Mouse (Mus musculus) mesoderm, embryonic 11.5 days (tissue): ENCODE measurements at regions not wholly inside any gene's neighbourhood (a gene's known extent, or its start where the extent isn't known, plus 50 kb on each side); places are given as distances from the start of the nearest gene placed in this dataset.

Experiments
- DNase-seq: peaks from one replicate; pipeline ENCODE4 v3.0.0-alpha.2; 2012; ENCODE audit warnings: low read depth, low spot score

DNA sequence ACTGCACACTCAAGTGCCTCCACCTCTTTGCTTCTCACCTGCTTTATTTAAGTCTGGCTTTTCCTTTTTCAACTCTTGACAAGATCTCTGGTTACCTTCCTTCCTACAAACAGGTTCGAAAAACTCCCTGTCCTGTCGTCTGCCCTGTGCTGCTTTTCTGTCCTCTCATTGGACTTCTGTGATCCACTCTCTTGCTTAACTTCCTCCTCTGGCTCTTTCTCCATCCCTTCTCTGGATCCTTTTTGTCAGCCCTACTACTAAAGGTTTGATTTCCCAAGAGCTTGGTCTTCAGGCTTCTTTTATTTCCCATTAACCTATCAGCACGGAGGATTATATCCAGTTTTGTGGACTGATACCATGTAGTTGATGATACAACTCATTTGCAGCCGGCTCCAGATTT lies 149.8 kb downstream of the Satb1 start:
- no peak for DNase-seq

DNA sequence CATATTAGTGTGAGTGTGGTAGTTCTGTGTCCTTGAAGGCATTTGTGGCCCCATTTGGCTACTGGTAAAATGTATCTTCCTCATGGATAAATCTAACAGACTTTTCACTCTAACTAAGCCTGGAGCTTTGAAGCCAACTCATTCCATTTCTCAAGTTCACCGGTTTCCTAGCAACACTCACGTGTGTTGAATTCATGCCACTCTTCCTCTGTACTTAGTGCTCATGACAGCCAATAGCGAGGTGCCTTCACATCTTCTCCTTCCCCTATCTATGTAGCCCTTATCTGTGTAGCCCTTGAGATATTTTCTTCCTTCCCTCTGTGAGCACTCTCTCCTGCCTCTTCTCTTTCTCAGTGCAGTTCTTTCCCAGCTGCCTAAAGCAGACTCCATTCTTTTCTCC lies 150.7 kb downstream of the Satb1 start:
- no peak for DNase-seq

DNA sequence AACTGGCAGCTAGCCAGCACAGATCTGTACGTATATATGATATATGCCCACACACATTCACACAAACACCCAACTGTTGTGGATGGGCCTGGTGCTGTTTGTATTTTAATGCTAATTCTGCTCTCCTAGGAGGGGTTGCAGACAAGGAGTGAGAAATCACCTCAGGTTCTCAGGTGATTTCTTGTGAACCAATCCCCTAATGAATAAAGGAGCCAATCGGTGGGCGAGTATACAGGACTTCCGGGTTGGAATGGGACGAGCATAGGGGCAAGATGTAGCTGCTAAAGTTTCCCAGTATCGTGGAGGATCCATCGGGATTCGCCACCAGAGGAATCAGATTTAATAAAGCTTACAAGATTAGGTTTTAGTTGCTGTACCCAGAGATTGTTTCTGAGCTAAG lies 155.6 kb downstream of the Satb1 start:
- DNase-seq, result no peak

DNA sequence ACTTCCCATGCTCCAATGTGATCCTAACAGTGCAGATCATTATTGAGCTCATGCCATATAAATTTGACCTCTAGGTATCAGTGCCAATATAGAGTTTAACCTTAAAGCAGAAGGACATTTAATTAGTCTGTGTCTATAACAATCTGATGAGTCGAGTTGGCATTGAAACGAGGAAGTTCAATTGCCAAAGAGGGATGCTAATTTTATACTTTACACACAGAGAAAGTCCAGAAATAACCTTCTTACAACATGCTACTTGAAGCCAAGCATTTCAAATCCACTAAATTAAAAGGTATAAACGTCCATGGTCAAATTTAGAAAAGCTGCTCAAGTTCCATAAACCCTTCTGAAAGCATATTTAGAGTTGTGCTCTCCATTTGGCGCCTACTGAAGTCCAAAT lies 174.7 kb downstream of the Satb1 start:
- no peak for DNase-seq

DNA sequence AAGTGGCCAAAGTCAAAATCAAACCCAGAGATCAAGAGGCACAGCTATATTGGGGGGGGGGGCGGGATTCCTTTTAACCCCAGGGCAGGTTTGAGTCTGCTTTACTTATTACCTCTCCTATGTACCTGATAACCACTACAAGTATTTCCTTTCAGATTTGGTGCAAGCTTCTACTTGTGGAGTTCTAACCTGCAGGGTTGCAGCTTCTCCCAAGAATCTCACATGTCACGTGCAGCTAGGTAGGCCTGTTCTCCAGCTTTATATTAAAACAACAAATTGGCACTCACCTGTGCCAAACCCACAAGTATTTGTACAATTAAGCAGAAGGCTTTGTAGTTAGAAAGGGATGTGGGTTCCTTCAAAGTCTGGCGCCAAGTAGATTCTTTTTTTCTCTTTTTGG lies 179.2 kb downstream of the Satb1 start:
- no peak for DNase-seq

DNA sequence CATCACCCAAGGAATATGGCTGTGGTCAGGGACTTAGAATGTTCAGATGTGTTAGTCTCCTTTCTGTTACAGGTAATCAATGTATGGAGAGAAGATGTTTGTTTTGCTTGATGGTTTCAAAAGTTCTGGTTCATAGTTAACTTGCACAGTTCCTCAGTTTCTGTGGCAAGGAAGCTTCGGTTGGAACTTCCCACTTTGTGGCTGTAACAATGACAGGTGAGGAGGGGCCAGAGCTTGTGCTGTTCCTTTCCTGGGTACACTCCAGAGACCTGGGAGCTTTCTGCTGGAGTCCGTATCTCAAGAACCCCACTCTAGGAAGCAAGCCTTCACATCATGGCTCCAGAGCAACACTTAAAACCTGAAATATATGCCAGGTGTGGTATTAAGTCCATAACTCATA lies 181.2 kb downstream of the Satb1 start:
- no peak for DNase-seq

DNA sequence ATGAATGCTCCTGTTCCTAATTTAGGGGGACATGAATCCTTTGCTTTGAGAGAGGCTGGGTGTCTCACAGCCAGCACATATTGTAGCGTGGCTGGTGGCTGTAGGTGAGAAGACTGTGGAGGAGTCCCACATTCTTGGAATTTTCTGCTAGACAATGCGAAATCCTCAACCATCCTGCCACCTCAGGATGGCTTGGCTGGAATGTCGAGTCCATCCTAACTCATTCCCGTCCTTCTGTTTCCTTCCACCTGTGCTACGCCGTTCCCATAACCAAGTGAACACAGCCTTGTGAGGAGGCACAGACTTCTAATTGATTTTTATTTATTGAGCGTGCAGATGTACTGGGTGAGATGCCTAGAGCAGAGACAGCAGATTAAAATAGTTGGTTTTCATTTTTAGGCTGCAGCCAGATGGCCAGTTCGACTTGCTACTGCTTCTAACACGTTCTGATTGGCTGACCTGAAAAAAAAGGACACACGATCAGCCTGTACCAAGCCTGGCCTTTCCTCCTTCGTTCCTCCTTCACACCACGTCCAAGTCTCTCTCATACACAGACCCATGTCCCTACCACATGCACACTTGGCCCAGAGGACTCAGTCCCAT lies 183.8 kb downstream of the Satb1 start:
- no peak for DNase-seq

DNA sequence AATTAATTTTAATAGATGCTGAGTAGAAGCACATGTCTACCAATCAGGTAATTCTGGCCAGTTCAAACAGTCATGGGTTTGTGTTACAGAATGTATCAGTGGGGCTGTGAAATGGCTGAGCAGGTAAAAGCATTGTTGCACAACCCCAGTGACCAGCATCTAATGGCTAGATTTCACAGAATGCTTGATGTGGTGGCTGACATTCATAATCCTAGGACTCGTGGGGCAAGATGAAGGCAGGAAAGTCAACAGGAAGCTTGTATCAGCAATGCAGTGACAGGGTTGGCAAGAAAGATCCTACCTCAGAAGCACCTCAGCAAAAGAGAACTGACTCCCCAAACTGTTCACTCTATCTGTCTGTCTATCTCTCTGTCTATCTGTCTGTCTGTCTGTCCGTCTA lies 186.7 kb downstream of the Satb1 start:
- DNase-seq, result no peak

DNA sequence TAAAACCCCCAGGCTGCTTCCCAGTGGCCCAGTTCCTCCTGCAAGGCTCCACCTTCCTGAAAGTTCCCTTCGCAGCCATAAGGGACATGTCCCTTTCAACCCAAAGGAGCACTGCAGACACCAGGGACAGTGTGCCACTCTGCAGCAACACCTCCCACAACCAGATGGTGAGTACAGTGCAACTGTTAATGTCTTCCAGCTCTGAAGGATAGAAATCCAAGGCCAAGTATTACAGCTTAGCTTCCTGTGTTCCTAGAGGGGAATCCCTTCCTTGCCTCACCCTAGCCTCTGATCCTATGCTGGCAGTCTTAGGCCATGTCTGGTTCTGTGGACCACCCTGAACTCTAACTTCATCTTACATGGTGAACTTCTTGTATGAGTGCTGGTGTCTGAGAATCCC lies 187.2 kb downstream of the Satb1 start:
- DNase-seq, result no peak

DNA sequence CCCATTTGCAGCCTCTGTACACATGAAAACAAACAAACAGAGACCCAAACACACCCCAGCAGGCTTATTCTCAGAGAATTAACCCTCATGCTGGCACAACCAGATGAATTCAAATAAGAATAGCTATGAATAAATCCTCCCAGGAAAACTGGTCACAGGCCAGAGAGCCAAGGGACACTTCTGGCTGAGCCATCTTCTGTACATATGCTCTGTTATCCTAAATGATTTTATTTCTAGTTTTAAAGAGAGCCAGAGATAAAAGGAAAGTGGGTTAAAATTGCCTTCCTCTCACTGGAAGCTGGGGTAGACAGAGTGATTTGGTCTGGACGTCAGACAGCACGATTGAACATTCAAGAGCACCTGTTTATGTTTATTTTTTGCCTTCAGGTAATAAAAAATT lies 190.4 kb downstream of the Satb1 start:
- no peak for DNase-seq

DNA sequence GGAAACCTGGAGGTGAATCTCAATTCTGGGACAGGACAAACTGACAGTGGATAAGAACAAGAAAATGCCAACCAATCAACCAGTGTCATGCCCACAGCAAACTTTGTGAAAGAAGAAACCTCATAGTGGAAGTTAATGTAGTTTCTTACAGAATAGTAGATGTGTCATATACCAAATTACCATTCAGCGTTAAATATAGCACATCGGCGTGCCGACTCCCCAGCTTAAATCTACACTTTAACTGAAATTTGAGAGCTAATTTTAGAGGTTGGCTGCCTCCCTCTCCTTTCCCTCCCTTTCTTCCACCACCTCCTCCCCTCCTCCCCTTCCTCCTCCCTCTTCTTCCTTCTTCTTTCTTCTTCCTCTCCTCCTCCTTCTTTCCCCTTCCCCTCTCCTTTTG lies 197.2 kb downstream of the Satb1 start:
- no peak for DNase-seq

DNA sequence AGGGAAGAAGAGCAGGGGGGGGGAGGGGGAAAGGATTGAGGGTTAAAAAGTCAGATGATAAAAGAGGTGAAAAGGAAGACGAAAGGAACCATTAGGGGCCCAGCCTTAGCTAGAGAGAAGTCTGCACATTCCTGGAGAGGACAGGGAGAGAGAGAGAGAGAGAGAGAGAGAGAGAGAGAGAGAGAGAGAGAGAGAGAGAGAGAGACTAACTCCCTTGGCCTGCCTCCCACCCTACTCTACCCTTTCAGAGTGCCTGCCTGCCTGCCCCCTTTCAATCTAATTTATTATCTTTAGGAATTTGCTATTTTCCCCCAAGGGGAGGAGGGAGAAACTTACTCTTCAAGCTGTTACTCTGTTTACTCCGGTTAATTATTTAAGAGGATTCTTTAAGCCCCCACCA lies 201.5 kb downstream of the Satb1 start:
- peak; percentile 21 for DNase-seq

DNA sequence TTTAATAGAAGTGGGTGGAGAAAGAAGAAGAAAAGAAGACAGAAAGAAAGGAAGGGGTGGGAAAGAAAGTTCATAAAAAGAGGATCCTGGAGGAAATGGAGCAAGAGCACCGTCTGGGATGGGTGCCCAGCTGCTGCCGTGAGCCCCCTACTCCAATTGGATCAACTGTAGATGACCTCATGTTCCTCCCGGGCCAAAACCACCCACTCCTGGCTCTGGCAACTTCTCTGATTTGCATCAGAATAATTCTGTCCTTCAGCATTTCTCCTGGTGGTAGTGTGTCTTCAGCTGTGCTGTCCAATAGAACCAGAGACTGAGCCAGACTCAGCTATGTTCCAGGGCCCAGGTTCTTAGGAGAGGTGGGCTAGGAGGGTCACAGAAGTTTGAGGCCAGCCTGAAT lies 212.6 kb downstream of the Satb1 start:
- no peak for DNase-seq

DNA sequence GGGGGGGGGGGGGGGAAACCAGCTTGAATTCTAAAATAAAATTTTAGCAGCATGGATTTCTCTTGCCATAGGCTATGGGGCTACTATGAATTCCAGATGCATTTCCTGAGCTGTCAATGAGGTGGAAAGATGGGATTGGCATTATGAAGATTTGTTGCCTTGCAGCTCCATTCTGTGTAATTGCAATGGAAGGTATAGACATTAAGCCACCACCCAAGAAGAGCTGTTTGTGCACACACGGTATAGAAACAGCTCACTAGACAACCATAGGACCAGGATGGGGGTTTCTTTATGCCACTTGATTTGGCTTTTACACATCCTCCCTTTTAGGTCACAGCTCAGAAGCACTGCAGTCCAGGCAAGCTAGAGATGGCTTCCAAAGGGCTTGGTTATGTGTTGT lies 247.8 kb downstream of the Satb1 start:
- no peak for DNase-seq

DNA sequence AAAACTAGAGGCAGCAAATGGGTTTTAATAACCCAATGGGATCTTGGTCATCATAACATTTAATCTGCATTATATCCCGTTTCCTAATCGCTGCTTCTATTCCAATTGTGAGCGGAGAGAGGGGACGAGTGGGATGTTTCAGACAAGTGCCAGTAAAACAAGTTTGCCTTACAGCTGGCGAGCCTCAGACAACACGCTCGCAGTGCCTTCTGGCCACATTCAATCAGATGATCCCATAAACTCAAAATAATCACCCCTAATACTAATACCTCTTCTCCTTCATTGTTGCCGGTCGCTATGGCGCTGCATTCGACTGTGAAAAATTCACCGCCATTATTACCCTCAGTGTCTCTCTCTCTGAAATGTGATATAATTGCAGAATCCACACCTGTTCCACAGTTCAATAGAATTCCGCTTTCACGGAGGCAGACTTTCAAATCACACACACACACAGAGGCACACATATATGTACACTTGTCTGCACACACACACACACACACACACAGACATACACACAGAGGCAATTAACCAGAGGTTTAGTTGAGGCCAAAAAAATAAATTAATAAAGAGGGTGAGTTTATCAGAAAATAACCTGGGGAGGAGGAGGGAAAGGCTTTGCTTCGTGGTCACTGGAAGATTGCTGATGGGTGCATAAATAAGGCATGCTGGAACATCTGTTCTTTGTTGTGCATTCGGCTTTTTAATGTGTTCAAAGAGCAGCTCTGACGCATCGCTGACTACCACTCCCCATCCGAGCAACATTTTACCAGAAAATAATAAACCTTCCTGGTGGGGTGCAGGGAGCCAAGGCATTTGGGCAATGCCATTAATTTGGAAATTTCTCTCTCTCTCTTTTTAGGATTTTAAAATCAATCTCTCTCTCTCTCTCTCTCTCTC lies 248.9 kb downstream of the Satb1 start:
- DNase-seq, result peak; percentile 6

DNA sequence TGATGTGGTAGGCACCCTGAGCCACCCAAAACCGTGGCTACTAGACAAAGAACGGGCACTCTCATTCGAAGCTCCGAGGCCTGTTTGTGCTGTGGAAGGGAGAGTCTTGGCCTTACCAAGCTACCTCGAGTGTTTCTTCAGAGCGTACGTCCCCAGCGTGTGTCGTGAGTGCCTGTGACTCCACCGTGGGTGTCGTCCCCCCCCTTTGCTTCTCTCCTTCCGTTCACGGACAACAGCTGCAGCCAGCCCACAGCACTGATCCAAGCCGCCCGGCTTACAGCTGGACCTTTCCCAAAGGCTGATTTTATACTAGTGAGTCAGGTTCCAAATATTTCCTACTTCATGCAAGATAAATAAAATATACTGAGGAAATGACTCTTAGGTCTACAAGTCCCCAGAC lies 249.8 kb downstream of the Satb1 start:
- DNase-seq, result no peak

DNA sequence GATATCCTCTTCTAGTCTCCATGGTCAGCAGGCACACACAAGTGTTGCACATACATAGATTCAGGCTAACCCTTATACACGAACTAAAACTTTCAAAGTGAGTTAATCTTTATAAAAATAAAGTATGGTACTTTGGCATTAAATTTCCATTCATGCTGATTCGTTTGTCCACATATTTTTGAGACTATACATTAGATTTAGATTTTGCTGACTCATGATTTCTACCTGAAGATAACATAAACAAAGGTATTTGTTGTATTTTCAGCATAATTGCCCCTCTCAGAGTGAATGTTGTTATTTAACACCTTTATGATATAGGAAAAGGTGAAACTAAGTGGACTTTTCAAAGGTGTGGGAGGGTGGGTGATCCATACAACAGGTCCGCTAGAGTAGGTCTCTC lies 277.2 kb downstream of the Satb1 start:
- DNase-seq, result no peak

DNA sequence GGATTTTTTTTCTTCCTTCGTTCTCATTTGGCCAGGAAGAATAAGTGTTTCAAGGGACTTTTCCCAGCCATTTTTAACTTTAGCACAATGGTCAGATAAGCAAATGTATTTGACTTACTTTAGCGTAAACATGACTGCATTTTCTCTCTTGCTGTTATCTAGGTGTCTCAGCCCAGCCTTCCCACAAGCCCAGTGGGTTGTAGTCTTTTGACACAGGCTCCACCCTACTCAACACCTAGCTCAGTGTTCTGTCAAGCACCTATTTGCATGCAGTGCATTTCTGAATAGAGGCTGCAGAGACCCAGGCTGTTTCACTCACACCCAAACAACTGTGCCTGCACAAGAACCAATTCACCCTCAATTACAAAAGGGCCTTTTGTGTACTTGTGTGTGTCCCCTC lies 278.6 kb downstream of the Satb1 start:
- DNase-seq, result no peak

DNA sequence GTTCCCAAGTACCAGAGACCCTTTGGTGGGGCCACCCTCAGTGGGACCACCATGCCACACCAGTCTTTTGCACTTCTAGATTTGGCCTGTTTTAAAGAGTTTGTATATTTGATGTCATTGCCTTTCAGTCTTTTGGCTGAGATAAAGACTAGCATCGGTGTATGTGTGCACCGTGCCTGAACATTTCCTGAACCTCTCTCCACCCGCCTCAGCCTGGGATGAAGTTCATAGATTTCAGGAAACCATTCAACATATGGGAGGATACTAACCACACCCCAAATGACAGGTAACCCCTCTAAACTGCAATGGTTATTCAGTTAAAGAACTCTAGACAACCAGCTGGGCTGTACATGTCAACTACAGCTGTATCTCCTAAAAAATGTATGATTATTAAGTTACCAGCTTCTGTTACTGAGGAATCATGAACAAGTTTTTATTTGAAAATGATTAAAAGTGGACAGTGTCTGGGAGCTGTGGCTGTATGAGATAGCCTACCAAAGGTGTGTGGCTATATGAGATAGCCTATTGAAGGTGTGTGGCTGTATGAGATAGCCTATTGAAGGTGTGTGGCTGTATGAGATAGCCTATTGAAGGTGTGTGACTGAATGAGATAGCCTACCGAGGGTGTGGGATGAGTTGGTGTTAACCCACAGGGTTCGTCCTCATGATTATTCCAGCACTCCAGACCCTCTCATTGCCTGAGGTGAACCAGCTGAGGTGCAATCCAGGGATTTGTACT lies 280.6 kb downstream of the Satb1 start:
- no peak for DNase-seq

DNA sequence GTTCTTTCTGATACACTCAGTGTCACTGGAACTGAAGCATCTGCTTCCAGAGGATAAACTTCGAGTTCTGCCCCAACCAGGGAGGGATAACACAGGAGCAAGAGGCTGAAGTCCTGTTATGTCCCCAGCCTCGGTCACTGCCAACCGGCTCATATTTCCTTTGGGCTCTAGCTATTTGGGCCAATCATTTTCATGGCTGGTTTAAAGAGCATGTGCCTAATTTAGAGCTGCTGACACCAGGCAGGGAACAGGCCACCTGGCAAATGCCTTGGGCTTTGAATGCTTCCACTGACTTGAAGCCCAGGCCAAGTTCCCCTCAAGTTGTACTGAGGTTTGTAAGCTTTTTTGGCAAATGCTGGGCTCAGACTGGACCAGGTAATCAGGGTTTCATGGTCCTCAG lies 286.1 kb downstream of the Satb1 start:
- no peak for DNase-seq

DNA sequence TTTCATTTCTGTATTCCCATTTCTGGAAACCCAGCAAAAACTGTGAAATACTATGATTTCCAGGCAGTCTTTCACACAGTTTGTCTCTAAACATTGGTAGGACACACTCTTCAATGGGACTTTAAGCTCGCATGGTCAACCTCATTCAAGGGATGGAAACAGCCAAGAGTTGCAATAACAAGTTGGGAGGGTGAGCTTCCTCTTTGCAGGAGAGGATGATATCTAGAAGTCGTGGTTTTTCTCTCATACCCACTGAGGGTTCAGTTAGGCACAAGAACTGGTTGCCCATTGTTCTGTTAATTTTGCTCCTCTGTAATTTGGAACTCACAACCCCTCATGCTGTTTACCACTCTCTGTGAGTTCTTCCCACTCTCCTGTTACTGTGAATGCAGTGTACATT lies 290.5 kb downstream of the Satb1 start:
- no peak for DNase-seq

DNA sequence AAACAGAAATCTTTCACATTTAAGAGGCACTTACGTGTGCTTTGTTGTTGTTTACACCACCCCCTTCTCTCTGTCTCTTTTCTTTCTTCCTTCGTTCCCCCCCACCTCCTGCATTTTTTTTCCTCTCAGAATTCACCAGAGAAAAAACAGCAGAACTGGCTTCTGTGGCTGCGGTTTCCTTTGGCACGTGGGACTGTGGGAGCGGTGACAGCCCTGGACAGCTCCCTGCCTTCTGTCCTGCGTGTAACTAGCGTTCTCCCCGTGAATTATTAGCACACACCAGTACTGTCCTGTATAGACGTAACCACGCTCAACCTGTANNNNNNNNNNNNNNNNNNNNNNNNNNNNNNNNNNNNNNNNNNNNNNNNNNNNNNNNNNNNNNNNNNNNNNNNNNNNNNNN lies 298.4 kb downstream of the Satb1 start:
- no peak for DNase-seq

DNA sequence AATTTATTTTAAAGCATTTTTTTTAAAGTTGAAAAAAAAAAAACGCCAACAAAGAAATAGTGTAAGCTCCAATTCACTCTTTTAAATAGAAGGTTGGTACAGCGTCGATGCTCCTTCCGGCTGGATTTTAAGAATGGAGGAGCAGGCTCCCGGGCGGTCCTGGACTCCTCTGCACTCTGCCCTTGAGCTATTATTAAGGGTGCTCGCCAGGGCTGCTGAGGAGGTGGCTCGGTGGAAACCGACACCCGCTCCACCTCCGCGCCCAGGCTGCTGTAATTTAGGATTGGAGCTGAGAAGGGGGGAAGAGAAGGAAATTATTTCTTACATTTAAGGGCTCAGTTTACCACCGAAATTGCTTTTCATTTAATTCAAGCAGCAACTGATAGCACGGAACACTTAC lies 298.8 kb downstream of the Satb1 start:
- no peak for DNase-seq
